Mouse (Mus musculus): Measurements from ENCODE around the gene Eps8l3.

DNA sequence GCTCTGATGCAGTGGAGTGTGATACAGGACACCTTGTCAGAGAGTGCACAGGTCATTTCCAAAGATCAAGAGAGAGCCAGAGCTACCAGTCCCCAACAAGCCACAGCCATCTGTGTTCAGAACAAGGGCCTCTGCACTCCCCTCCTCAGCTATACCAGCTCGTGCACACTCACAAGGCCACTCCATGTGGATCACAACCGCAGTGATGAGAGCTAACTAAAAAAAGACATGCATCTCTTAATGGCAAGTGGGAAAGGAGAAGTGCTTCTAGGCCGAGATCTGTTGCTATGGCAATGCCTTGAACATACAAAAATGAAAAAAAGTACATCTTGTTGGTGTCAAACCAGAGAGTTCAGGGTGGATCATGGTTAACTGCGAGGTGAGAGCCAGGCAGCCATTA lies 62.8 kb downstream of the Eps8l3 start:
- TF ChIP-seq POLR2A (IDR thresholded peaks at IDR 0.05; ENCODE audit: borderline replicate concordance, insufficient read depth, low read length) (no peak), CTCF (IDR thresholded peaks at IDR 0.05; ENCODE audit: borderline replicate concordance, insufficient read depth, low read depth, low read length) (no peak)

Data from cerebellum, adult 2 months (tissue).